Mouse (Mus musculus): Measurements from ENCODE around the gene Prim2.

GRCm38 (mm10) chr1:33709615-33710014 is 40.0 kb upstream of the Prim2 start:
- no peak for TF ChIP-seq CTCF (conservative IDR thresholded peaks at IDR 0.05; ENCODE audit: low read length)
- no peak for TF ChIP-seq NANOG (IDR thresholded peaks at IDR 0.05; ENCODE audit: borderline replicate concordance, low read length)
- TF ChIP-seq POU5F1 (IDR thresholded peaks at IDR 0.05; ENCODE audit: borderline replicate concordance, low read length) = no peak
